Mouse (Mus musculus) thymus, adult 18-20 months (tissue): ENCODE results near the gene 6430571L13Rik.
A peak's percentile ranks its signal among the peaks of the same experiment; 100 is the strongest.

Source experiments
- DNase-seq, 2 experiments: peaks; one replicate each; pipeline ENCODE4 v3.0.0; 2022; ENCODE audit warnings: mixed read lengths in 2 of 2

Gene 6430571L13Rik

DNA sequence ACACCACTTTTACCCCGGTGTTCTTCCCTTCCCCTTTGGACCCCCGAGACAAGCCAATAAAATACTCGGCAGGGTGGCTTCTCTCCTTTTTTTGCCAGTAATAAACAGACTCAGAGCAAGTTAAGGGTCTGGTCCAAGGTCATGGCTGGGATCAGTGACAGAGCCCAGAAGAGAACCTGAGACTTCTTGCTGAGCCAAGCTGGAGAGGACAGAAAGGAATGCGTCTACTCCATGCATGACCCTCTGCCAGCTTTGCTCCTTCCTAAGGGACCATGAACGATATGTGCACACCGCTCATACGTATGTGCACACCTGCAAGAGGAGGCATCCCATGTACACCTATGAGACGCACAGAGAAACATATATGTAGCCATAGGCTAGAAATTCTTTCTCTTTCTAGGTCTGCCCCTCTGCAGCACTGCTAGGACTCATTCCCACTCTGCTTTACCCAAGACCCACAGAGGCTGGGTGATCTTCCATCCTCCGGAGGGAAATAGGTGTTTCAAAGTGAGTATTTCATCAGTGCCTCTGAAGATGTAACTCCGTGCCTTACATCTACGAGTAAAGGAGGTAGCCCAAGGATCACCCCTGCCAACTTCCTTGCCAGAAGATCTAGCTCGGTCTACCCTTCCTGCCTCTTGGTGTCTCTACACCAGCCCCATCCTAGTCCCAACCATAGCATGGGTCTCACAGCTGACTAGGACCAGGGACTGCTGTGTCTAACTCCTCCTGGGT lies 676 bp downstream of the 6430571L13Rik start:
- DNase-seq, result no peak

DNA sequence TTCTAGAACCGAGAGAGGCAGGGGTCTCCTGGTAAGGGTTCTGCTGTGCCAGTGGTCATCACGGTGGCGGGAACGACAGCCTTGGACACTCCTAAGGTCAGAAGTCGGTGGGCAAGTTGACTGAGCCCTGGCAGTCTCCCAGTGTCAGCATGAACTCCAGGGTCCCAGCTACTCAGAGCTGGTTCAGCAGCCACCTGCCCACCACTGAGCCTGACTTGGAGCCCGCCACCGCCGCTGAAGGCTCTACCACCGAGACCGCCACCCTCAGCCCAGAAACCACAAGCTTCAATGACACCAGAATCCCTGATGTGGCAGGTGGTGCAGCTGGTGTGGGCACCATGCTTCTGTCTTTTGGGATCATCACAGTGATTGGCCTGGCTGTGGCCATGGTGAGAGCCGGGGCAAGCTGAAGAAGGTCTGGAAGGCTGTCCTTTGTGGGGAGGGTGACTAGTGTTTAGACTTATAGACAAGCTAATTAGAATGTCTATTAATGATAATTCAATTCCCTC lies 1.9 kb downstream of the 6430571L13Rik start:
- no peak for DNase-seq

GRCm38 (mm10) chr9:107343146-107343943 lies 2.9 kb downstream of the 6430571L13Rik start:
- no peak for DNase-seq

- no peak for DNase-seq
Measured at GRCm38 (mm10) chr9:107344027-107344426, 3.6 kb downstream of the 6430571L13Rik start.

DNA sequence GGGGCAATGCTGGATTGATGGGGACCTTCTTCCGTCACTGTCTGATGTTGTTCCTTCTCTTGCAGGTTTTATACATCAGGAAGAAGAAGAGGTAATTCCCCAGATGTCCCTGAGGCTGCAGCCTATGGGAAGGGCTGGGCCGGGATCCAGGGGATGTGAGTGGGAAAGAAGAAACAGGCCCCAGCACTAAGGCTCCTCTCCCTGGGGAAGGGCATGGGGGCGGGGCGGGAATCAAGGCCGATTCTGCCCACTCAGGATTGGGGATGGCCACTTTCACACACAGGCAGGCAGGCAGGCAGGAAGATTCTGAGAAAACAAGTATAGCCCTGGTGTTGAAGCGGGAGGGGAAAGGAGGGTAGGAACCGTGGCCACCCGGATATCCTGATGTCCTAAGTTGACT lies 5.7 kb downstream of the 6430571L13Rik start:
- no peak for DNase-seq

- DNase-seq, result no peak
Measured at GRCm38 (mm10) chr9:107347586-107348183, 7.3 kb downstream of the 6430571L13Rik start.

DNA sequence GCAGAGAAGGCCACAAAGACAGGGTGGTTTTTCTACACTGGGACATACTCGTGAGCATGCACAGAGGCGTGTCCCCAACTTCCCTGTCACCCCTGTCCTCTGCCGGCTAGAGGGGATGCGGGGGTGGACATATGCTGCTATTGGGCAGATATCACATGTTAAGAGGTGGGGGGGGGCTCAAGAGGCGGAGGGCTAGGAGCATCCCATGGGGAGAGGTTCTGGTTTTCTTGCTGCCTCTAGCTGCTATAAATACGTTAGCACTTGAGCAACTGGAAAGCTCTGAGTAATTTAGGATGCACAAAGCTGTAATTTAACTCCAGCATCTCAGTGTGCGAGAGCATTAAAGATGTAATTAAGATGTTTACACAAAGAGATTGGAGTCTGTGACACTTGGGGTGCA lies 8.9 kb downstream of the 6430571L13Rik start:
- DNase-seq, result no peak

DNA sequence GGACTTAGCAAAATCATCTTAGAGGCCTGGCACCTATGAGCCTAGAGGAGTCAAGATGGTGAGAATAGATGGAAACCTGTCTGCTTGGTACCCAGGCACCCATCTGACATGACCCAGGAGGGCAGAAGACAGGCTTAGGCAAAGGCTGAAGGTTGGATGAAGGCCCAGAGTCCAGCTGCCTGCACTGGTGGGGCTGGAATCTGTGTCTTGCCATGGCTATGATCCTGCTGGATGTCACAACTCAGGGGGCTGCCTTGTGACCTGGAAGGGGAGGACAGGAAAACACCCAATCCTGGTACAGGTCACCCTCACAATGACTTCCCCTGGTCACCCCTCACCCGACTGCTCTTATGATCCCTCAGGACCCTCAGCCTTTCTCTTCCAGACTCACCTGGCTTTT lies 14.4 kb downstream of the 6430571L13Rik start:
- DNase-seq, result no peak

DNA sequence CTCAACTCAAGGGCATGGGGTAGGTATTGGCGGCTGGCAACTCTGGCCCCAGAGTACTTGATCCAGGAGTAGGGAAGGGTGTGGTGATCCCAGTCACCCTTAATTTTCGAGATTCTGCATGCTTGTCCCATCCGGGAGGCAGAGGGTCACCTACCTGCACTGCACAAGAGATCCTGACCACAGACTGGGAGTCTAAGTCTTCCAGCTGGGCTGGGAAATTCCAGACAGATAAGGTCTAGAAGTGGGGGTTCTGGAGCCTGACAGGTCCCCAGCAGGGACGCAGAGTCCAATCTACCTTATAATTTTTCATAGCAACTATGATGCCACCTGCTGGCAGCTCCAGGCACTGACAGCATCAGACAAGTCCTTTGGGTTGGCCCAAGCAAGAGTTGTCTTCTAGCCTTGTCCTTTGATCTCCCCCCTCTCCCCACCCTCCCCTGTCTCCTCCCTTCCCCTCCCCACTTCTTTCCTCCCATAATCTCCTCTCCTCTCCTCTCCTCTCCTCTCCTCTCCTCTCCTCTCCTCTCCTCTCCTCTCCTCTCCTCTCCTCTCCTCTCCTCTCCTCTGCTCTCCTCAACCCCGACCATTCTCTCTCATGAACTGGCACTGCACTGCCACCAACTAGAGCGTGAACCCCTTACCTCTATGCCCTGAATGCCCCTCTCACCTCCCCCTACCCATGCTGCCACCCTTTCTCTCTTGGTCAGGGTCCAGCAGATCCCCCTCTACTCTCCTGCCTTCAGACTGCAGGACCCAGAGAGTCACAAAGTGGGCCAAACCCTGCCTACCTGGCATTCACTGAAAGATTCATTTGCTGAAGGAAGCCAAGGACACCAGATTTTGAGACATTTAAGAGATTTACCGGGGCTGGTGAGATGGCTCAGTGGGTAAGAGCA lies 15.7 kb downstream of the 6430571L13Rik start:
- peak in 1 of 2 experiments; percentile 31 for DNase-seq

GRCm38 (mm10) chr9:107357651-107358050 lies 17.2 kb downstream of the 6430571L13Rik start:
- peak in 1 of 2 experiments; percentile 29 for DNase-seq

GRCm38 (mm10) chr9:107360989-107361388 lies 20.6 kb downstream of the 6430571L13Rik start:
- no peak for DNase-seq

DNA sequence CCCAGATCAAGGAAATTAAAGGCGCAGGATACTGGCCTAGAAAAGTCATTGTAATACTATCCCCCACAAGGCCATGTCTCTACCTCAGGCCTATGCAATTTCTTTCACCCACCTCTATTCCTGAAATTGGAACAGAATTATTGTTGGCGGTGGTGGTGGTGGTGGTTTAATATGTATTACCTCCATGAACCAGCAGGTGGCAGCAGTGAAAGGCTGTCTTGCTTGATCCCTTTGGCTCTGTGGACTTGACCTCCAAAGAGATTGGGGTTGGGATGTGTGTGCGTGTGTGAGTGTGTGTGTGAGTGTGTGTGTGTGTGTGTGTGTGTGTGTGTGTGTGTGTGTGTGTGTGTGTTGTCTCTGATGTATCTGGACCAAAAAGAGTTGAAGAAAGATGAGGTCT lies 26.2 kb downstream of the 6430571L13Rik start:
- no peak for DNase-seq

GRCm38 (mm10) chr9:107368302-107368701 lies 27.9 kb downstream of the 6430571L13Rik start:
- DNase-seq, result no peak

- DNase-seq, result no peak
Measured at GRCm38 (mm10) chr9:107369270-107370105, 29.1 kb downstream of the 6430571L13Rik start.

DNA sequence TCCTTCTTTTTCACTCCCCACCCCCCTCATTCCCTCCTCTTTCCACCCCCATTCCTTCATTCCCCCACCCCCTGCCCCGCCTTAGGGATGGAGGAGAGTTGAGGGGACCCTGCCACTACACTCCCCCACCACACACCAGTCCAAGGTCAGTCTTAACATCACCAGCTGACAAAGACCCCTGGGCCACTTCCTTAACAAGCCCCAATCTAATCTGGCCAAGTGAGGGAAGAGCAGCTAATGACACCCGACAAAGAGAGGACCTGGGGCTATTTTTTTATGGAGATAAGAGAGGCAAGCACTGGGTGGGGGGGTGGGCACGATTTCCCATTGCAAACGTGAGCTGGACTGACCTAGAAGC lies 29.7 kb downstream of the 6430571L13Rik start:
- no peak for DNase-seq

DNA sequence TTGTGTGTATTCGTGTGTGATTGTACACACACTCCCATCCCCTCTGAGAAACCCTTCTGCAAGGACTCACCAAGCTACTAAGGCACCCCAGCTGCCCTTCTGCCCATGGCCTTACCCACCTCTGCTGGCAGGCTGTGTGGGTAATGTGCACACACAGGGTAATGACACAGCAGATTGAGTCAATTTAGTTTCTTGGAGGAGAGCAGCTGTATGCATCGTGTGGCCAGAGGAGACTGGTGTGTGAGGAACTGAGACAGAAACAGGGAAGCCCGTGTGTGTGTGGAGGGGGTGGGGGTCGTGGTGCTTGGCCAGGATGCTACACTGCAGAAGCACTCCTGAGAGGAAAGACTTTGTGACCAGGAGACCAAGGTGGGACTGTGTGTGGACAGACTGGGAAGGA lies 32.0 kb downstream of the 6430571L13Rik start:
- DNase-seq, result no peak

DNA sequence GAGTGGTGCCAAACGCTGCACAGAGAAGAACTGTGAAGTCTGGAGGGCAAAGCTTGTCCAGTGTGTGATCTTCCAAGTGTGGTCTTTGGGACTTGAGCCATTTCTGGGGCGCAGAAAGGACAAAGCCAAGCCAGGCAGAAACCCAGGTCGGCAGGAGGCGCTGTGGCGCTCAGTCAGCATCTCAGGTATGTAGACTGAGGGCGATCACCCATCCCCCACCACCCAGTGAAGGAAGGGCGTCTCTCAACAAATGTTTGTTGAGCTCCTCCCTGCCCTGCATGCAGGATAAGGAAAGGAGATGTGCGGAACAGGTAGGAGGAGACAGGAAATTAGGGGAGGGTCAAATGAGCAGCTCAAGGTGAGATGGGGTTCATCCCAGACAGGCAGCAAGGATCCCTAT lies 34.2 kb downstream of the 6430571L13Rik start:
- DNase-seq, result no peak

DNA sequence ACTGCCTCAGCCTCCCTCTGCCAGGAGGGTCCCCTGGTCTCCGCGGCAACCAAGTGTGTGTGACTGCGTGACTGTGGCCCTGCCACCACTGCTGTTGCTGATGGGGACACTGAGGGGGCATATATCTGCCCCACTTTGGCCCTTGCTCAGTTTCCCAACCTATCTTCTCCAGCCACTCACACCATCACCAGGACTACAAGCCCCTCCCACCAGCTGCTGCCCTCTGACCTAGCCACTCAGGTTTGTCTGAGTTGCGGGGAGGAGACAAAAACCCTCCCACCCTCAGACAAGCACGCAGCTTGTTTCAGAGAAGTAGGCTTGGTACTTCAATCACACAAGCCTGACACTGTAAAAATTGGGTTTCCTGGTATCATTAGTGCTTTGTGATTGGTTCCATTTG lies 35.0 kb downstream of the 6430571L13Rik start:
- no peak for DNase-seq

DNA sequence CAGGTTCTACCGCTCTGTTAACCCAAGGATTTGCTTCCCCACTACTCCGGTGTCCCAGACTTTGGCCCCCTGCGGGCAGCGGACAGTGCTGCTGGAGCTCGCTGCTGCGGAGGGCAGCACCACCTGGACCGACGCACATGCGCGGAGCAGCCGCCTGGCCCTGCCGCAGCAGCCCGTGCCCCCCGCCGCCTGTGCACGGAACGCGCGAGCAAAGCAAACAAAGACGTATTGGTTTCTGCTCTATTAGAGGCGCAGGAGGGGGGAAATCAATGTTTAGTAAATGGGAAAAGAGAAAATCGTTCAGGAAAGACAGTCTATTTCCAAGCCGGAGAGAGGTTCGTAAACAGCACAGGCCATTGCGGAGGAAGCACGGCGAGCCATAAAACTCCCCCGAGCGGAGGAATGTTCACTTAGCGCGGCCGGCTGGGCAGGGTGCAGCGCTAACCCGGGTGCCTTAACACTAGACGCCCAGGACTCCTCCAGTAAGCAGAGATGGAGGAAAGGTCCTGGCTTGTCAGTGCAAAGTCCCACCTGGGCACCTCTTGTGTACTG lies 37.6 kb downstream of the 6430571L13Rik start:
- DNase-seq, result no peak

DNA sequence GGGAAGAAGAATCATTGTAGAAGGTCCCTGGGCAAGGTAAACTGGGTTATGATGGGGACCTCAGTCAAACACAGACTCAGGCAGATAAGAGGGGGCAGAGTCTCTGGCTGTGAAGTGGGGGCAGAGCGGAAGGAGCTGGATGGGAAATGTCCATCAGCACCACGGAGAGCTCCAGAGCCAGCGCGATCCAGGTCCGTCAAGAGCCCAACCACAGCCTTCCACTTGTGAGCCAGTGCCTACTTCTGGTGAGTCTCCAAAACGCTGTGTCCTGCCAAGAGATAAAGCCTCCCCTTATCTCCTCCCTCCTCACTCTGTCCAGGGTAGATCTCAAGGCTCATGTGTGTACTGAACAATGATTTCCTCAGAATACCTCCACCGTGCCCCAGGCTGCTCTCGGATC lies 41.3 kb downstream of the 6430571L13Rik start:
- DNase-seq, result no peak

- DNase-seq, result no peak
Measured at GRCm38 (mm10) chr9:107384396-107384795, 44.0 kb downstream of the 6430571L13Rik start.
